Mouse (Mus musculus) myocyte (in vitro differentiated cells): ENCODE data around the gene Slc39a1.

Experiments used
- CEBPB ChIP-seq: IDR thresholded peaks from 2 replicates; pipeline ENCODE4 v1.6.1; 2011; ENCODE audit warnings: mild to moderate bottlenecking, moderate library complexity; ENCODE audit not compliant: poor library complexity, insufficient read depth, severe bottlenecking
- MAX ChIP-seq: IDR thresholded peaks from one replicate; pipeline ENCODE4 v1.6.1; 2011; ENCODE audit warnings: low read depth, mild to moderate bottlenecking, control low read depth
- MYOD1 ChIP-seq, 3 experiments: IDR thresholded peaks; one replicate each; pipeline ENCODE4 v1.6.1; 2011; ENCODE audit warnings: control low read depth in 2 of 3, low read depth in 2 of 3, mild to moderate bottlenecking in 2 of 3, moderate library complexity in 1 of 3; ENCODE audit not compliant: insufficient read length in 2 of 3, control insufficient read depth in 1 of 3
- MYOG ChIP-seq, 3 experiments: IDR thresholded peaks; one replicate each; pipeline ENCODE4 v1.6.1; 2011; ENCODE audit warnings: control low read depth in 2 of 3, low read depth in 2 of 3, mild to moderate bottlenecking in 2 of 3; ENCODE audit not compliant: insufficient read length in 2 of 3, control insufficient read depth in 1 of 3, insufficient read depth in 1 of 3
- POLR2A ChIP-seq: IDR thresholded peaks from one replicate; pipeline ENCODE4 v1.6.1; 2011; ENCODE audit warnings: low read depth, mild to moderate bottlenecking, control low read depth, moderate library complexity; ENCODE audit not compliant: insufficient read length
- POLR2AphosphoS2 ChIP-seq: IDR thresholded peaks from one replicate; pipeline ENCODE4 v1.6.1; 2011; ENCODE audit warnings: low read depth, control low read depth; ENCODE audit not compliant: insufficient read length
- TCF12 ChIP-seq: IDR thresholded peaks from one replicate; pipeline ENCODE4 v1.6.1; 2011; ENCODE audit warnings: mild to moderate bottlenecking, control low read depth; ENCODE audit not compliant: poor library complexity, insufficient read depth, severe bottlenecking

GRCm38 (mm10) chr3:90265932-90266741 is 18.2 kb downstream of the Slc39a1 start:
- TF ChIP-seq CEBPB (no peak), TCF12 (no peak), MYOG (IDR thresholded peaks at IDR 0.05; ENCODE audit: control insufficient read depth in 1 of 3, insufficient read depth in 1 of 3, insufficient read length in 2 of 3, low read depth in 2 of 3) (no peak), POLR2AphosphoS2 (no peak), MAX (no peak), POLR2A (no peak), MYOD1 (IDR thresholded peaks at IDR 0.05; ENCODE audit: control insufficient read depth in 1 of 3, insufficient read length in 2 of 3, low read depth in 2 of 3) (no peak)
